Mouse (Mus musculus): ENCODE measurements around the gene Arf6. TPM values are rescaled to one million over a fixed set of nuclear protein-coding genes. Genes with fewer than 3 reads are reported as not detected.

Gene Arf6
- polyA plus RNA-seq, 1 experiment = 251 TPM

DNA sequence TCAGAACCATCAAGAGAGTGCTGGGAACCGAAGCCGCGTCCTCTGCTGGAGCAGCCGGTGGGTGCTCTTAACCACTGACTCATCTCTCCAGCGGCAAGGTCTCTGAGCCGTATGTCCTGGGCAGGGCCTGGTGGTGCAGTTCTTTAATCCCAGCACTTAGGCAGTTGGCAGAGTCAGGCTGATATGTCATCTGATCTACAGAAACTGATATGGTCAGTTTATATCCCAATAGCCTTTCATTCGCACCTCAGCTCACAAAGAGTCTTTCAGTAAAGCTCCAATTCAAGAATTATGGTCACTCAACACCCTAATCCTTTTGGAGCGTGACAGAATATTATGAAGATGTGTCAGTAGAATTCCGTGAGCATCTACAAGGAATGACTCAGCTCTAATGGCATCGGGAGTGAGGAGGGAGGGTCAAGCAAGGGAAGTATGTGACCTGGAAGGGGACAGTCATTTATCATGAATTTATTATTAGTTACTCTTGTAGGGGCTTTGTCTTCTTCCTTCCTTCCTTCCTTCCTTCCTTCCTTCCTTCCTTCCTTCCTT is 16.4 kb downstream of the Arf6 start:
- TF ChIP-seq FLI1 (IDR thresholded peaks at IDR 0.05; ENCODE audit: low read length) = no peak
- TF ChIP-seq GATA1 (IDR thresholded peaks at IDR 0.05; ENCODE audit: borderline replicate concordance, low read length) = no peak
- Histone ChIP-seq H3K4me3 (replicated peaks) (no peak overlapping the region), H3K9me3 (no peaks in the 10 kb centered on the region), H3K36me3 (replicated peaks; ENCODE audit: low read length) (no peaks in the 10 kb centered on the region), H3K4me1 (peaks cover 17% of the 10 kb centered on the region), H3K27me3 (replicated peaks) (no peaks in the 10 kb centered on the region)

DNA sequence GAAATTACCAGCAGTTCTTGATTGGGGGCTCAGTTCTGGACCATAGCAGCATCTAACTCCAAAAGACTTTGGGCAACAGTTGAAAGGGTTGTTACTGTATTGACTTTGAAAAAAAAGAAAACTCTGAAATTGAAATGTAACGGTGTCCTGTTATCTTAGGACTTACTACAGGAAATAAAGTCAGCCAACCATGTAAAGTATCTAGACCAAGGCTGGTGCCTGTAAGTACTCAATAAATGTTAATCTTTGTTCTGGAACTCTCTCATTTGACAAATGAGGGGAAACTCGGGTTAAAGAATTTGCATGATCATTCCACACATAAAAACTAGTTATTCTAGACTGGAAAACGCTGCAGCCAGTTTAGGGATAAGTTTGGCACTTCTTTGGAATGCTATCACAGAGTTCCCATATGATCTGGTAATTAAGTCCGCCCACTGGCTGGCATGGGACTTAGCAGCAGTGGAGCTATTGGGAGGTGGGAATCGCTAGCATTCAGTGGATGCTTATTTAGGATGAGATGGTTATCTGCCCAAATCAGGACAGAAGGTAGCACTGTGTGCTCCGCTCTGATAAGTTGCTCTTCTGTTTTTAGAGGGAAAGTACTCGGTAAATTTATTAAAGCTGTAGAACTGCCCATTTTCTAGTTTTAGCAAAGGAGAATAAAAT is 17.5 kb downstream of the Arf6 start:
- Histone ChIP-seq H3K4me1 (peaks cover 12% of the 10 kb centered on the region; the same call in 1 of the 2 replicates), H3K9me3 (peaks cover under 1% of the 10 kb centered on the region; the same call in 1 of the 2 replicates), H3K4me3 (replicated peaks) (no peak overlapping the region), H3K27me3 (replicated peaks) (no peaks in the 10 kb centered on the region), H3K36me3 (replicated peaks; ENCODE audit: low read length) (no peaks in the 10 kb centered on the region)
- no peak for TF ChIP-seq GATA1 (IDR thresholded peaks at IDR 0.05; ENCODE audit: borderline replicate concordance, low read length)
- TF ChIP-seq FLI1 (IDR thresholded peaks at IDR 0.05; ENCODE audit: low read length) = no peak

DNA sequence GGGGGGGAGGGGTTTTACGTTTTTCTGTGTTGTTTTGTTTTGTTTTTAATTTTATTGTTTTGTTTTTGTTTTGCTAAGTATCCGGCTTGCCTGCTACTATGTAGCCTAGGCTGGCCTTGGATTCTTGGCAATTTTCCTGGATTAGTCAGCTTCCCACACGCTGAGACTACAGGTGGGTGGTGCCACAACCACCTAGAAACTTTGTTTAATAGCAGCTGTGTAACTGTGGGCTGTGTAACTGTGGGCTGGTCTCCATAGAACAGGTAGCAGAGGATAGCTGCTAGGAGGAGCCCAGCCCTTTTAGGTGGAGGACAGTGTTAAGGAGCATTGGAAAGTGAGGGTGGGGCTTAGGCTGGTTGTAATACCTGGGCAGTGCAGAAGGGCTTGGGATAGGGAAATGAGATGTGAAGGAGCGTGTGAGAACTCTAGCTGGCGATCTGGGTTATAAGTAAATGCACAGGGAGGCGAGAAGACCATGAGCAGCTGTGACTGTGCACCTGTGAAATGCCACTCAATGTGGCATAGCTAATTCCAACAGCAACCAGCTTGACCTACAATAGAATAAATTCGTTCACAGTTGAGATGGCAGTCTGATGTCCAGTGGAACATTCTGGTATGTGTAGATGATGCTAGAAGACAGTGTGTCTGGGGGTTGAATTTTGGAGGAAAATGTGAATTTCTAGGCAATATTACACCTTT is 18.2 kb downstream of the Arf6 start:
- H3K9me3 ChIP-seq = peaks cover 7% of the 10 kb centered on the region
- no peak for TF ChIP-seq GATA1 (IDR thresholded peaks at IDR 0.05; ENCODE audit: borderline replicate concordance, low read length)
- TF ChIP-seq FLI1 (IDR thresholded peaks at IDR 0.05; ENCODE audit: low read length) = no peak
- no peaks in the 10 kb centered on the region for H3K36me3 ChIP-seq (replicated peaks; ENCODE audit: low read length)
- peaks cover 8% of the 10 kb centered on the region; the same call in 1 of the 2 replicates for H3K4me1 ChIP-seq
- no peak overlapping the region for H3K4me3 ChIP-seq (replicated peaks)
- no peaks in the 10 kb centered on the region for H3K27me3 ChIP-seq (replicated peaks)

DNA sequence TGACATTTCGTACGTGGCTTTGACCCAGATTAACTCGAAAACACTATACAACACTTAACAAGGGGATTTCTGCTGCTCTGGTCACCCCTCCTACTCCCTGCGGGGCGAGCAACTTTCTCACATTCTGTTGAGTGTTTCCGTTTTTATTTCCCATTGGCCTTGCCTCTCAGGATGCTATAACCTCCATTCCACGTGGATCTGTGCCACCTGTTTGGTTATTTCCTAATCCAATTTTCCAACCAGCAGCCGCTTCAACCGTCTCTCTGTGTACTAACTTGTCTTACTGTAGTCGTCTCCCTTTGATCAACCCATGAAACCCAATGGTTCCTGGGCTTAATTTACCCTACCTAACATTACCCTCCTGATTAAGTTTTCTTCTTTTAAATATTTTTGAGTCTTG is 21.1 kb downstream of the Arf6 start:
- Histone ChIP-seq H3K27me3 (replicated peaks) (no peaks in the 10 kb centered on the region), H3K4me1 (no peaks in the 10 kb centered on the region), H3K4me3 (replicated peaks) (no peak overlapping the region), H3K9me3 (peaks cover 14% of the 10 kb centered on the region), H3K36me3 (replicated peaks; ENCODE audit: low read length) (no peaks in the 10 kb centered on the region)
- no peak for TF ChIP-seq FLI1 (IDR thresholded peaks at IDR 0.05; ENCODE audit: low read length)
- no peak for TF ChIP-seq GATA1 (IDR thresholded peaks at IDR 0.05; ENCODE audit: borderline replicate concordance, low read length)

- no peak overlapping the region for H3K4me3 ChIP-seq (replicated peaks)
- no peak for TF ChIP-seq GATA1 (IDR thresholded peaks at IDR 0.05; ENCODE audit: borderline replicate concordance, low read length)
- TF ChIP-seq FLI1 (IDR thresholded peaks at IDR 0.05; ENCODE audit: low read length) = no peak
- H3K27me3 ChIP-seq (replicated peaks) = no peaks in the 10 kb centered on the region
- peaks cover 14% of the 10 kb centered on the region for H3K9me3 ChIP-seq
- no peaks in the 10 kb centered on the region for H3K4me1 ChIP-seq
- H3K36me3 ChIP-seq (replicated peaks; ENCODE audit: low read length) = no peaks in the 10 kb centered on the region
Measured at GRCm38 (mm10) chr12:69394456-69394855, 22.5 kb downstream of the Arf6 start.

DNA sequence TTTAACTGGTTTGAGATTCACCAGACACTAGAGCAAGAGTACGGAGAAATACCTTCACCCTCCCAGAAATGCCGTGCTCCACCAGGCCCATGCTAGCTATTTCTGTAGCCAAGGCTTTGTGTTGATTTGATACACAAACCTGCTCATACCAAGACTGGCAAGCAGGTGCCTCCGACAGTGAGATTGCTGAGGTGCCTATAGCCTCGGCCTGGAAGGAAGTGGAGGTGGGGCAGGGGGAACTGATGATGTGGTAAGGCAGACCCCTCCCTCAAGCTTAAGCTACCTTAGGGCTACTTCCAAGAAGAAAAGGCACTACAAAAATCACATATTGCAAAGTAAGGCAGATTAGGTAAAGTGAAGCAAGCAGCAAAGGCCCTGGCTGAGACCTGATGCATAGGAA is 28.4 kb downstream of the Arf6 start:
- no peak overlapping the region for H3K4me3 ChIP-seq (replicated peaks)
- H3K9me3 ChIP-seq = peaks cover 5% of the 10 kb centered on the region
- TF ChIP-seq FLI1 (IDR thresholded peaks at IDR 0.05; ENCODE audit: low read length) (no peak), GATA1 (IDR thresholded peaks at IDR 0.05; ENCODE audit: borderline replicate concordance, low read length) (no peak)
- H3K27me3 ChIP-seq (replicated peaks) = peaks cover 9% of the 10 kb centered on the region
- H3K36me3 ChIP-seq (replicated peaks; ENCODE audit: low read length) = no peaks in the 10 kb centered on the region
- H3K4me1 ChIP-seq = peaks cover 13% of the 10 kb centered on the region; the same call in 1 of the 2 replicates

DNA sequence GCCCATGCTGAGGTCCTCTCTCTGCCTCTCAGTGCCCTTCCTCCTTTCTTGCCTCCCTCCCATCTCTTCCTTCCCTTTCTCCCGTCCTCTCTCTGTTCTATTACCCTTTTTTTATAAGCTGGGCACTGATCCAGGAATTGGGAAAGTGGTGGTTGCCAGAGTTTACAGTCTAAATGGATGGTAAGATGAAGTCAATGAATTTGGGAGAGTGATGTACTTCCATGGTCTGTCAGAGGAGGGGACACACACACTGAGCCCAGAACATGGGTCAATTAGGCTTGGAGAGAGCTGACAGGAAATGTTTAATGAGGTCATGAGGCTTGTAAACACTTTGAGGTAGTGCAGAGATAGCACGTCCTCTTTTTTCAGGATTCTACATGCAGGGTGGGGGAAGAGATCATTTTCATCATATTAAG is 28.9 kb downstream of the Arf6 start:
- Histone ChIP-seq H3K9me3 (0 out of 2 replicates have a peak, but pooled peaks cover 2% of the 10 kb centered on the region), H3K4me3 (replicated peaks) (no peak overlapping the region), H3K36me3 (replicated peaks; ENCODE audit: low read length) (no peaks in the 10 kb centered on the region), H3K4me1 (peaks cover 13% of the 10 kb centered on the region; the same call in 1 of the 2 replicates), H3K27me3 (replicated peaks) (peaks cover 10% of the 10 kb centered on the region)
- TF ChIP-seq FLI1 (IDR thresholded peaks at IDR 0.05; ENCODE audit: low read length) (no peak), GATA1 (IDR thresholded peaks at IDR 0.05; ENCODE audit: borderline replicate concordance, low read length) (no peak)

DNA sequence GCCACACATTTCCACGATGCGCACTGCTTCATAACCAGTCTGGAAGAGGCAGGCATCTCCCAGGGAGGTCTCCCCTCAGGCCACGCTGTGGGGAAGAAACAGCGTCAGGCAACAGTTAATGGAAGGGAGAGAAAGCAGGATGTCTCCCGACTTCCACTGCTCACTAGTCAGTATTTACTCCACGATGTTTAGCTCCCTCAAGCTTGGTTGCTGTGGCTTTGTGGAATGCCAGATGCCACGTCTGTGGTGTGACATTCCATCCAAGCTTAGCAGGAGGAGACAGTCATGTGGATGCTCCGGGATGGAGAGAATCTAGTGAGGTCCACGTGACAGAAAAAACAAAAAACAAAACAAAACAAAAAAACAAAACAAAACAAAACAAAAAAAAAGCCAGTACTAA is 30.1 kb downstream of the Arf6 start:
- TF ChIP-seq FLI1 (IDR thresholded peaks at IDR 0.05; ENCODE audit: low read length) (no peak), GATA1 (IDR thresholded peaks at IDR 0.05; ENCODE audit: borderline replicate concordance, low read length) (no peak)
- Histone ChIP-seq H3K27me3 (replicated peaks) (peaks cover 10% of the 10 kb centered on the region), H3K4me1 (peaks cover 13% of the 10 kb centered on the region; the same call in 1 of the 2 replicates), H3K9me3 (no peaks in the 10 kb centered on the region), H3K4me3 (replicated peaks) (no peak overlapping the region), H3K36me3 (replicated peaks; ENCODE audit: low read length) (no peaks in the 10 kb centered on the region)

DNA sequence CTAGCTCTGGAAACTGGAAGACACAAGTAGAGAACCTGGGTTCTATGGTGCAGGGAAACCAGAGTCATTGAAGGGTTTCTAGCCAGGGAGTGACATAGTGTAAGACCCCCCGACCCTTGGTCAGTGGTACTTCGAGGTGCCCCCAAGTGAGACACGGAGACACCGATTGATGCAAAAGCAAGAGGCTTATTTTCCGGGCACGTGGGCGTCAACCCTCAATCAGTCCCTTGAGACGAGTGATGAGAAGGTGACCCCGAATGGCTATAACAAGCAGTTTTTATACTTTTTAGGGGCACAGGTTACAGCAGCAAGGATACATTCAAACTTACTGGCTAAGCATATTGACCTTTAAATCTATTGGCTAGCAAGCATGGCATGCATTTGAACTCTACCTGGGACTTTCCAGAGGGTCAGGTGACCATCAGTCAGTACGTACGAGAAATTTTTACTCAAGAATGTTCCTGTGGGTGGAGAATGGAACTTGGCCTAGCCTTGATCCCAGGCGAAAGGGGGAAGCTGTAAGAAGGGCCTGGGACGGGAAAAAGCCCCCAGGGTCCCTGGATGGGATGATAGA is 30.7 kb downstream of the Arf6 start:
- Histone ChIP-seq H3K36me3 (replicated peaks; ENCODE audit: low read length) (no peaks in the 10 kb centered on the region), H3K9me3 (no peaks in the 10 kb centered on the region), H3K27me3 (replicated peaks) (peaks cover 10% of the 10 kb centered on the region), H3K4me1 (peaks cover 13% of the 10 kb centered on the region; the same call in 1 of the 2 replicates), H3K4me3 (replicated peaks) (no peak overlapping the region)
- TF ChIP-seq FLI1 (IDR thresholded peaks at IDR 0.05; ENCODE audit: low read length) (no peak), GATA1 (IDR thresholded peaks at IDR 0.05; ENCODE audit: borderline replicate concordance, low read length) (no peak)

Measured in megakaryocyte, embryonic 14.5 days (primary cell).